Mouse (Mus musculus) forebrain, embryonic 14.5 days (tissue): Measurements from ENCODE around the gene Ankrd7. TPM values are rescaled to one million over a fixed set of nuclear protein-coding genes. Genes with fewer than 3 reads are reported as not detected.

Experiments used
- ATAC-seq: fragments of 200-750 bp; cut with Nextera tagmentation; 2 replicates; pipeline ENCODE4 v1.8.0; 2017; ENCODE audit warnings: mild to moderate bottlenecking, moderate library complexity
- DNase-seq: peaks from one replicate; pipeline ENCODE4 v3.0.0-alpha.2; 2015; ENCODE audit warnings: low spot score
- H3K27ac ChIP-seq: fragments of 300-500 bp; sonication (generic); 2 replicates; pipeline ENCODE4 v1.5.1; 2014; ENCODE audit warnings: low read depth, mild to moderate bottlenecking, control low read depth, low read length, moderate library complexity
- H3K27me3 ChIP-seq: fragments of 300-500 bp; sonication (generic); replicated peaks from 2 replicates; pipeline ENCODE4 v1.6.1; 2014; ENCODE audit warnings: low read length, control low read depth, mixed read lengths; ENCODE audit not compliant: control insufficient read depth, insufficient read depth
- H3K36me3 ChIP-seq: fragments of 300-500 bp; sonication (generic); 2 replicates; pipeline ENCODE4 v1.6.1; 2014; ENCODE audit warnings: low read length, control low read depth; ENCODE audit not compliant: control insufficient read depth, insufficient read depth
- H3K4me1 ChIP-seq: fragments of 300-500 bp; sonication (generic); 2 replicates; pipeline ENCODE4 v1.6.1; 2014; ENCODE audit warnings: antibody characterized with exemption, low read length, control low read depth; ENCODE audit not compliant: control insufficient read depth, insufficient read depth
- H3K4me2 ChIP-seq: fragments of 300-500 bp; sonication (generic); 2 replicates; pipeline ENCODE4 v1.6.1; 2014; ENCODE audit warnings: mild to moderate bottlenecking, control low read depth, low read length
- H3K4me3 ChIP-seq: fragments of 300-500 bp; sonication (generic); 2 replicates; pipeline ENCODE4 v1.5.1; 2014; ENCODE audit warnings: low read depth, low read length, control low read depth
- H3K9ac ChIP-seq: fragments of 300-500 bp; sonication (generic); 2 replicates; pipeline ENCODE4 v1.6.1; 2014; ENCODE audit warnings: mild to moderate bottlenecking, low read length, control low read depth, moderate library complexity
- H3K9me3 ChIP-seq: fragments of 300-500 bp; sonication (generic); replicated peaks from 2 replicates; pipeline ENCODE4 v1.6.1; 2016; ENCODE audit warnings: low read length, control low read depth, mixed read lengths; ENCODE audit not compliant: control insufficient read depth
- WGBS: fragments of 180-500 bp; shearing (Covaris S2); extraction: QIAGEN DNeasy Blood & Tissue Kit; methylation state at CpG from one replicate; pipeline ENCODE4 v1.1.7; 2014; 5-methylcytosine and 5-hydroxymethylcytosine counted together
- polyA plus RNA-seq: library from polyadenylated mRNA; unstranded; fragments of >200 nt; fragmentation: Nextera tagmentation; extraction: Ambion mirVana; gene quantifications from 2 replicates; pipeline ENCODE4 v1.2.1, GENCODE M21; 2014

Gene Ankrd7
- polyA plus RNA-seq, 1 experiment from 2014 or later, result not detected

- peaks cover 51% of the 10 kb centered on the region for H3K36me3 ChIP-seq
- no peak overlapping the region for H3K27ac ChIP-seq
- no peaks in the 10 kb centered on the region for H3K9me3 ChIP-seq
- no peak overlapping the region for H3K4me2 ChIP-seq
- no peaks in the 10 kb centered on the region for H3K27me3 ChIP-seq
- no peak overlapping the region for H3K9ac ChIP-seq
- peaks cover under 1% of the 10 kb centered on the region; the same call in 1 of the 2 replicates for H3K4me1 ChIP-seq
- no peak for DNase-seq
- no peak for ATAC-seq
- no peak overlapping the region for H3K4me3 ChIP-seq
These were observed 10.8 kb upstream of the Ankrd7 start for GRCm38 (mm10) chr6:18855323-18855722.

GRCm38 (mm10) chr6:18856487-18857078 is 9.5 kb upstream of the Ankrd7 start:
- H3K36me3 ChIP-seq, result peaks cover 46% of the 10 kb centered on the region
- ATAC-seq (peak; percentile 29; the same call in 1 of the 2 replicates), DNase-seq (no peak)
- H3K4me1 ChIP-seq, result no peaks in the 10 kb centered on the region
- no peak overlapping the region for H3K9ac ChIP-seq
- no peaks in the 10 kb centered on the region for H3K9me3 ChIP-seq
- H3K4me3 ChIP-seq, result no peak overlapping the region
- no peak overlapping the region for H3K27ac ChIP-seq
- H3K27me3 ChIP-seq, result no peaks in the 10 kb centered on the region
- WGBS, result 98% methylated on average over 3 of the region's 3 CpGs
- H3K4me2 ChIP-seq, result no peak overlapping the region

- 84% methylated on average over 2 of the region's 2 CpGs for WGBS
- ATAC-seq (no peak), DNase-seq (no peak)
- no peak overlapping the region for H3K9ac ChIP-seq
- H3K4me3 ChIP-seq, result no peak overlapping the region
- H3K27me3 ChIP-seq, result no peaks in the 10 kb centered on the region
- H3K4me2 ChIP-seq, result no peak overlapping the region
- H3K27ac ChIP-seq, result no peak overlapping the region
- no peaks in the 10 kb centered on the region for H3K36me3 ChIP-seq
- no peaks in the 10 kb centered on the region for H3K4me1 ChIP-seq
- no peaks in the 10 kb centered on the region for H3K9me3 ChIP-seq
These were observed 22.9 kb downstream of the Ankrd7 start for GRCm38 (mm10) chr6:18889030-18889429.

GRCm38 (mm10) chr6:18894142-18894541 is 28.0 kb downstream of the Ankrd7 start:
- Histone ChIP-seq H3K36me3 (no peaks in the 10 kb centered on the region), H3K9ac (no peak overlapping the region), H3K4me2 (no peak overlapping the region), H3K27me3 (no peaks in the 10 kb centered on the region), H3K4me1 (no peaks in the 10 kb centered on the region), H3K4me3 (no peak overlapping the region), H3K27ac (no peak overlapping the region), H3K9me3 (no peaks in the 10 kb centered on the region)
- DNase-seq (no peak), ATAC-seq (no peak)

GRCm38 (mm10) chr6:18907173-18907572 is 41.1 kb downstream of the Ankrd7 start:
- no peak overlapping the region for H3K9ac ChIP-seq
- H3K4me3 ChIP-seq, result no peak overlapping the region
- no peaks in the 10 kb centered on the region for H3K4me1 ChIP-seq
- no peak overlapping the region for H3K27ac ChIP-seq
- ATAC-seq, result no peak
- WGBS, result 86% methylated on average over 2 of the region's 2 CpGs
- no peaks in the 10 kb centered on the region for H3K27me3 ChIP-seq
- H3K4me2 ChIP-seq, result no peak overlapping the region
- no peaks in the 10 kb centered on the region for H3K36me3 ChIP-seq
- peak; percentile 53 for DNase-seq
- no peaks in the 10 kb centered on the region for H3K9me3 ChIP-seq

- Histone ChIP-seq H3K27me3 (no peaks in the 10 kb centered on the region), H3K27ac (no peak overlapping the region), H3K4me1 (0 out of 2 replicates have a peak, but pooled peaks cover 2% of the 10 kb centered on the region), H3K9me3 (no peaks in the 10 kb centered on the region), H3K36me3 (no peaks in the 10 kb centered on the region), H3K4me3 (no peak overlapping the region), H3K4me2 (no peak overlapping the region), H3K9ac (no peak overlapping the region)
- WGBS, result 86% methylated on average over 4 of the region's 4 CpGs
- DNase-seq (peak; percentile 35), ATAC-seq (no peak)
These were observed 47.1 kb downstream of the Ankrd7 start for GRCm38 (mm10) chr6:18913179-18913578.

- WGBS, result 42% methylated on average over 4 of the region's 4 CpGs
- 0 out of 2 replicates have a peak, but pooled peaks cover 2% of the 10 kb centered on the region for H3K4me1 ChIP-seq
- H3K36me3 ChIP-seq, result no peaks in the 10 kb centered on the region
- no peaks in the 10 kb centered on the region for H3K27me3 ChIP-seq
- H3K27ac ChIP-seq, result no peak overlapping the region
- peak; percentile 89 for ATAC-seq
- H3K4me2 ChIP-seq, result no peak overlapping the region
- H3K9me3 ChIP-seq, result no peaks in the 10 kb centered on the region
- no peak overlapping the region for H3K4me3 ChIP-seq
- peak; percentile 75 for DNase-seq
- H3K9ac ChIP-seq, result no peak overlapping the region
These were observed 49.9 kb downstream of the Ankrd7 start for GRCm38 (mm10) chr6:18916021-18916420.

GRCm38 (mm10) chr6:18916471-18916870 is 50.4 kb downstream of the Ankrd7 start:
- Histone ChIP-seq H3K9me3 (no peaks in the 10 kb centered on the region), H3K27me3 (no peaks in the 10 kb centered on the region), H3K4me3 (no peak overlapping the region), H3K27ac (no peak overlapping the region), H3K9ac (no peak overlapping the region), H3K4me1 (0 out of 2 replicates have a peak, but pooled peaks cover 2% of the 10 kb centered on the region), H3K36me3 (no peaks in the 10 kb centered on the region), H3K4me2 (no peak overlapping the region)
- no peak for DNase-seq
- peak; percentile 37; the same call in 1 of the 2 replicates for ATAC-seq
- WGBS, result 73% methylated on average over 4 of the region's 4 CpGs
